Mouse (Mus musculus): ENCODE results near the gene Guca1a.
A peak's percentile ranks its signal among the peaks of the same experiment; 100 is the strongest.
"Not testable (repeated sequence)": the region's sequence is repeated elsewhere in the genome, so short reads cannot be mapped to it uniquely, and the experiment has no call there.

Guca1a gene

DNA sequence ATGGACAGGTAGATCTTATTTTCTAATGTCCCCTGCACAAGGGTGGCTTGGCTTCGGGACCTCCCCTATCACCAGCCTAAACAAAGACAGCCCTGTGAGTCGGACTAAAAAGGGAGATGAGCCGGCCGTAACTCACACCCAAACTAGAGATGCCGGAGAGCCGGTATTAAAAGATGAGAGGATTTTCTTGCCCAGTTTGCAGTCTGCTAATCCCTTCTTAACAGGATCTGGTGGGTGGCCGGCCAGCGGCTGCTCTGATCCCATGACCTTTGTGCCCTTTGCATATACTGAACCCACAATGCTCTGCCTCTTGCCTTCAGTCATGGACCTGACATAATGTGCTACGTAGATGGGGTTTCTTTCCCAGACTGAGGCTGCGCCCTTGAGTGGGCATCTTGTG lies at the start of gene Guca1a:
TSS of gene Guca1a (minus strand) at position 134 of the 400 bp plus-strand sequence.
- DNase-seq: no peak

GRCm38 (mm10) chr17:47449432-47449831 lies 49.0 kb upstream of the Guca1a start:
- no peak for DNase-seq

DNA sequence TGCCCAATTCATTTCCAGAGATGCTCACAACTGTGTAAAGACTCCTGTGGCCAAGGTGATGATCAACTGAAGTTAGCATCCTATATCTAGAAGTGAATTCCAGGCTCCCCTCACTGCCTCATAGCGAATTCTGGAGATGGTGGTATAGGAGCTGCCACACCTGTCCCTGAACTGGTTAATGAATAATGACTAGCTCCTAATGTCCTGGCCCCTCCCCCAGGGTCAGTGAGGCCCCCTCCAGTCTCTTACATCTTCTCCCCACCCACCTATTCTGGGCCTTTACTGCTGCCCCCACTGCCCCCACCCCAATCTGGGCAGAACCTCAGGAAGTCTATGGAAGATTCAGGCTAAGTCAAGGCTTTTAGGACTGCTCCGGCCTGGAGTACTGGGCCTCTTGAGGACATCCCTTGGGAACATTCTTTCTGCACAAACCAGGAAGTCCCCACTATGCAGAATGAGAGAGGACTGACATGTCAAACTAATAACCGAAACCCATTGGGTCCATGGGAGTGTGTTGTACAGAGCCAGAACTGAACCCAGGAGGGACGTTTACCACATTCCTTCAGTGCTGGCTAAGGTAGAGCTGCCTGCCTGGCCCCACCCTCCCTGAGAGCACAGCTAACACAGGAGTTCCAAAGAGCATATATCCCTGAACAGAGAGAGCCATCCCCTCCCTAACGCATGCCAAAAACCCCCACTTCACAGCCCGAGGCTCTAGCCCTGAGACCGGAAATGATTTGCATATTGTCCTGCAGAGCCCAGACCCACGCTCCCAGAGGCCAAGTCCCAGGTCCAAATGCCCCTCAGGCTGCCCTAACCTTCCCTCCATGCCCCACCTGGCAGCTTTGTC lies 48.4 kb upstream of the Guca1a start:
- no peak for DNase-seq

DNA sequence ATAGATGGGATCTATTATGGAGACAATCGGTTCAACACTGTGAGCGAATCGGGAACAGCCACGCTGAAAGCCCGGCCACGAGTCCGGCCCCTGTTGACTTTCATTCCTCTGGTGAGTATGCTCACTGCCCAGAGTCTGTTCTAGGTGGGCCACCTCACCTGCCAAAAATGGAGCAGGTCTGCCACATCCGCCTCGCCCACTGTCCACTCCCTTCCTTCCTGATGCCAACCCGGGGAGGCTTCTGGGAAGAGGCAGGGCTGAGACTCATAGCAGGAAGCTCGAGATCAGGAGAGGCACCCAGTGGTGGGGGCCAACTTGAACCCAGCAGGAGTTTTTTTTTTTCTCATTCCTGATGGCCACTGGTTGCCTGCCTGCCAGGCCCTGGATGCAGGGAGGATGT lies 46.2 kb upstream of the Guca1a start:
- no peak for DNase-seq

- no peak for DNase-seq
Observed at GRCm38 (mm10) chr17:47446025-47446424, 45.6 kb upstream of the Guca1a start.

DNA sequence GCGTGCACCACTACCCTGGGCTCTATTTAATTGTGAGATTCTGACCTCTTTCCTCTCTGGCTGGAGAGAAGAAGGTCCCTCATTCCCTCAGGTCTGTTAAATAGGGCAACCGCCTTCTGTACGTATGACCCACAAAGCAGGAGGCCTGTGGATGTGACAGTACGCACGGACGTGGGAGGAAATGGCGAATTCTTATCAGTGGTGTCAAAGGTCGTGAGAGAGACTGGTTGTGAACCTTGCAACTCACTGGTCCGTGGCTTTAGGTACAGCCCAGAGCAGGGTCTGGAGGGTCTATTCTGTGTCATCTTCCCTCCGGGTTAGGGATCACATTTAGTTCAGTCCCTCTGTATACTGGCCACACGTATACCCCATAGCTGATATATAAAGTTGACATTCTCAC lies 45.1 kb upstream of the Guca1a start:
- no peak for DNase-seq

- DNase-seq: no peak
Observed at GRCm38 (mm10) chr17:47444113-47444512, 43.7 kb upstream of the Guca1a start.

DNA sequence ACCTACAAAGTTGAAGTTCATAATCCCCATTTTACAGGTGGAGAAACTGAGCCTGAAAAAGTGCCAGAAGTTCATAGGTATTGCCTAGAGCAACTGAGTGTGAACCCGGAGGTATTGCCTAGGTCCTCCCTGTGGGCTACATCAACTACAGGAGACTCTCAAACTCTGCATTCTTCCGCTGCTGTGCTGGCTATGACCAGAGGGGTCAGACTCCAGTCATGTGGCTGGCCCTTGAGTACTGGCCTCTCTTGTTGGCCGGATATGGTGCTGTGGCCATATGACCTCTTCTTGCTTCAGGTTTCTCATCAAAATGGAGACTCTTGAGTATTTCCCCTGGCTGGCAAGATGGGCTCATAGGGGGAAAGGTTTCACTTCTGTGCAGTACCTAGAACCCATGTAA lies 41.9 kb upstream of the Guca1a start:
- no peak for DNase-seq

- DNase-seq: peak; percentile 46
Observed at GRCm38 (mm10) chr17:47441296-47442051, 41.1 kb upstream of the Guca1a start.

DNA sequence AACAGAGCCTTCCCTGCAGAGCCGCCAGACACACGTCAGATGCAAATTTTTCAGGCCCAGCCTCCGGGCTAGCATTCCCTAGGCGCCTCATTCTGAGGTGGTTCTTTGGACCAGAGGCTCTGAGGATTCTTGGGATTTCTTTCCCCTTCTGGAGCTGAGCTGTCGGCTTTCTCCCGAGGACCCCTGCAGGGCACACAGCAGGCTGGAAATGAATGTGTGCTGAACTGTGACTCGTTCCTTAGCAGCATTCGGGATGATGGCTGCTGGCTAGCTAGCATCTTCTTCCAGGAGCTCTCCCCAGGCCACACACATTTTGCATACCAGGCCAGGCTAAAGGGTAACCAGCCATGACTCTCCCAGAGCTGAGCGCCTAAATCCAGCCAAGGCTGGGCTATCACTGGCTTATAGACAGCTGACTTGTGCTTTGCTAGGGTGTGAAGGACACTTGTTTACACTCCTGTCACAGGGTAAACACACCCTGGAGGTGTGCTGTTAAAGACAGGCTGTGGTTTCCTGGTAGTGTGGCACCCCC lies 40.0 kb upstream of the Guca1a start:
- DNase-seq: peak; percentile 55

GRCm38 (mm10) chr17:47439396-47440028 lies 39.1 kb upstream of the Guca1a start:
- DNase-seq: no peak

GRCm38 (mm10) chr17:47438611-47439010 lies 38.2 kb upstream of the Guca1a start:
- no peak for DNase-seq

DNA sequence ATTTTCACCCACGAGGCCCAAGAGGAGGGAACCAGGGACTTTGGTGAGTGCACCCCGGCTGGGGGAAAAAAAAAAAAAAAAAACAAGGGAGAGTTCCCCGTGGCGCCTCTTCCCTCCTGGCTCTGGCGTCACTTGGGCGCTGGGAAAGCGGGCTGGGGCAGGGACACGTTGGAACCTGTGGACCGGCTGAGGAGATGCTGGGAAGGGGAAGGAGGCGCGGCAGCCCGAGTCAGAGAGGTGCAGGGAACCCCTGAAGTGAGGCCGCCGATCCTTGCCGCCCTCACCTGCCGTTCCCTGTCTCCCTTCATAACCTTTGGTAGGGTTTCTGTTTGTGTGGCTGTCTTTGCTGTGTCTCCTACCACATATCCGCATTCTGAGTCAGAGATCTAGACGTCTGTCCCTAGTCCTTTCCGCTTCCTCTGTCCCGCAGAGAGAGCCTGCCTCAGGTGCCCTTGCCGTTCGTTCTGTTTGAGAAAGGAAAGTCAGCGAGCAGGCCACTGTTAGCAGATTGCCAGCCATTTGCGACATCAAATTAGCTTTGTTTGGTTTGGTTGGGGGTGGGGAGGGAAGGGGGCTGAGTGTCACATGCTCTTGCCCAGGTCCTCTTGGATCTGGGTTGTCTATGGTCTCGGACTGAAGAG lies 36.6 kb upstream of the Guca1a start, which contains the start of gene 1700001C19Rik:
TSS of gene 1700001C19Rik (minus strand) at position 470 of the 641 bp plus-strand sequence.
- DNase-seq: no peak

- peak; percentile 79 for DNase-seq
Observed at GRCm38 (mm10) chr17:47436156-47436906, 35.9 kb upstream of the Guca1a start, which contains the start of gene AI661453. Gene AI661453, plus strand, starts transcription at chr17:47436615.

GRCm38 (mm10) chr17:47430815-47431214 lies 30.4 kb upstream of the Guca1a start:
- DNase-seq: no peak

DNA sequence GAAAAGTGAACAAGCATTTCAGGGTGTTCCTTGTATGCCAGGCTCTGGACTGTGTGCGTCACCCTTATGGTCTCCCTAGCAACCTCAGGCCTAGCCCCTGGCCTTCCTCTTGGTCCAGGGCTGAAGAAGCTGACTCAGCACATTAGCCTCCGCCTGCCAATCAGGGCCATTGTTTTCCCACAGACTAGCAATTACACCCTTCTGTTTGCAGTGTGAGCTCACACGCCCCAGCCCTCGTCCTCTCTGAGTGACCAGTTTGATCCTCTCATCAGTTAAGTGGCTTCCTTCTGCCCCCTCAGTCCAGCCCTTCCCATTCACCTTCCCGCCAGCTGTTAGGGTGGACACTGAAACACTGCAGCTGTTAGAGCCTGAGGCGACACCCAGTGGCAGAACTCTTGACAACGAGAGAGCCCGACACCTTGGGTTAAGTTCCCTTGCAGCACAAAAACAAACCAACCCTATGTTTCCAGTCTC lies 28.5 kb upstream of the Guca1a start:
- DNase-seq: peak; percentile 51

- no peak for DNase-seq
Observed at GRCm38 (mm10) chr17:47427316-47427715, 26.9 kb upstream of the Guca1a start.

GRCm38 (mm10) chr17:47424186-47424585 lies 23.8 kb upstream of the Guca1a start:
- no peak for DNase-seq

- DNase-seq: not testable (repeated sequence)
Observed at GRCm38 (mm10) chr17:47422616-47423015, 22.2 kb upstream of the Guca1a start.

- no peak for DNase-seq
Observed at GRCm38 (mm10) chr17:47421566-47421965, 21.2 kb upstream of the Guca1a start.

GRCm38 (mm10) chr17:47420195-47420594 lies 19.8 kb upstream of the Guca1a start:
- no peak for DNase-seq
